Mouse (Mus musculus): ENCODE results near the gene Kansl2. TPM values are rescaled to one million over a fixed set of nuclear protein-coding genes. Genes with fewer than 3 reads are reported as not detected.

The Kansl2 gene
- polyA plus RNA-seq, 1 experiment from 2014 or later: 42.3 TPM

DNA sequence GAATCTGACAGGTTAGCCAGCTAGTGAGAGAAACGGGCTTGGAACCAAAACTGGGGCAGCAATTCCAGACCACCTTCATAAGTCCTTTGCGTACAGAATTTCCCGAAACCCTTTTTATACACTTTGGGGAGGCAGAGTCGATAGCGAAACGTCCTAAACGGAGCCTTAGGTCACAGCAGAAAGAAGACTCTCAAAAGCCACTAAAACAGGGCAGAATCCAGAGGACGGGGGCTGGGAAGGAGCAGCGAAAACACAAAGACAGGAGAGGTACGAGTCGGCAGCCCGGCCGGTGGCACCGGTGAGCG, 32.9 kb upstream of the Kansl2 start:
- Histone ChIP-seq H3K4me1 (replicated peaks; ENCODE audit: control insufficient read depth, insufficient read depth, low read length) (peaks cover 13% of the 10 kb centered on the region), H3K9me3 (ENCODE audit: control insufficient read depth) (no peaks in the 10 kb centered on the region), H3K4me2 (replicated peaks; ENCODE audit: low read depth) (peak overlapping the region; percentile 65), H3K27me3 (replicated peaks; ENCODE audit: control insufficient read depth, insufficient read depth, low read length) (no peaks in the 10 kb centered on the region), H3K36me3 (ENCODE audit: control insufficient read depth, insufficient read depth) (0 out of 2 replicates have a peak, but pooled peaks cover 9% of the 10 kb centered on the region), H3K4me3 (ENCODE audit: low read depth, low read length) (peak overlapping the region; percentile 56), H3K27ac (ENCODE audit: low read depth, low read length) (peak overlapping the region; percentile 93), H3K9ac (ENCODE audit: low read depth, low read length) (peak overlapping the region; percentile 68)
- under 1% methylated on average over 15 of the region's 15 CpGs for WGBS
- TF ChIP-seq CTCF (IDR thresholded peaks at IDR 0.05; ENCODE audit: low read depth): no peak
- ATAC-seq: no peak

- no peaks in the 10 kb centered on the region for H3K4me1 ChIP-seq (replicated peaks; ENCODE audit: control insufficient read depth, insufficient read depth, low read length)
- H3K9ac ChIP-seq (ENCODE audit: low read depth, low read length): no peak overlapping the region
- H3K4me2 ChIP-seq (replicated peaks; ENCODE audit: low read depth): no peak overlapping the region
- TF ChIP-seq CTCF (IDR thresholded peaks at IDR 0.05; ENCODE audit: low read depth): no peak
- WGBS: 76% methylated on average over 5 of the region's 5 CpGs
- H3K36me3 ChIP-seq (ENCODE audit: control insufficient read depth, insufficient read depth): peaks cover 63% of the 10 kb centered on the region
- no peaks in the 10 kb centered on the region for H3K9me3 ChIP-seq (ENCODE audit: control insufficient read depth)
- no peaks in the 10 kb centered on the region for H3K27me3 ChIP-seq (replicated peaks; ENCODE audit: control insufficient read depth, insufficient read depth, low read length)
- no peak overlapping the region for H3K4me3 ChIP-seq (ENCODE audit: low read depth, low read length)
- ATAC-seq: no peak
- H3K27ac ChIP-seq (ENCODE audit: low read depth, low read length): no peak overlapping the region
These were observed 23.1 kb upstream of the Kansl2 start for GRCm38 (mm10) chr15:98557186-98557585.

DNA sequence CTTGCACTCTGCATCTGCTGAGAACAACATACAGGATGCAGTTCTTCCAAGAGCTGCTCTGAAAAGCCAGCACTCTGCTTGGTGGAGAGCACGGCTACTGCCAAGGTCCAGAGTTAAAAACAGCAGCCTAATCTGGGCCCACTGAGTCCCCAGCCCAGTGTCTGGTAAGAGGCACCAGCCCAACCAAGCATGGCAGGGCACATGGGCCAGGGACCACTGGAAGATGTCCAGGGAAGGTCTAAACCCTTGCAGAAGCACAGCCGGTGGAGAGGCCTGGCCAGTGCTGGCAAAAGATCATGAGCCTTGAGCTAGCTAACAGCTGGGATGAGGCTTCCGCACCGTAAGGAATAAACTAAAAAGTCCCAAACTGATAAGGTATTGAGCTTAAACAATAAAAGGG, 21.8 kb upstream of the Kansl2 start:
- no peak overlapping the region for H3K9ac ChIP-seq (ENCODE audit: low read depth, low read length)
- peaks cover 70% of the 10 kb centered on the region for H3K36me3 ChIP-seq (ENCODE audit: control insufficient read depth, insufficient read depth)
- TF ChIP-seq CTCF (IDR thresholded peaks at IDR 0.05; ENCODE audit: low read depth): no peak
- no peak overlapping the region for H3K4me2 ChIP-seq (replicated peaks; ENCODE audit: low read depth)
- no peak overlapping the region for H3K4me3 ChIP-seq (ENCODE audit: low read depth, low read length)
- ATAC-seq: no peak
- 96% methylated on average over 4 of the region's 4 CpGs for WGBS
- no peaks in the 10 kb centered on the region for H3K4me1 ChIP-seq (replicated peaks; ENCODE audit: control insufficient read depth, insufficient read depth, low read length)
- no peak overlapping the region for H3K27ac ChIP-seq (ENCODE audit: low read depth, low read length)
- H3K9me3 ChIP-seq (ENCODE audit: control insufficient read depth): no peaks in the 10 kb centered on the region
- H3K27me3 ChIP-seq (replicated peaks; ENCODE audit: control insufficient read depth, insufficient read depth, low read length): no peaks in the 10 kb centered on the region

GRCm38 (mm10) chr15:98552758-98553157, 18.7 kb upstream of the Kansl2 start:
- no peaks in the 10 kb centered on the region for H3K4me1 ChIP-seq (replicated peaks; ENCODE audit: control insufficient read depth, insufficient read depth, low read length)
- 87% methylated on average over 2 of the region's 2 CpGs for WGBS

GRCm38 (mm10) chr15:98546843-98547242, 12.8 kb upstream of the Kansl2 start:
- Histone ChIP-seq H3K27me3 (replicated peaks; ENCODE audit: control insufficient read depth, insufficient read depth, low read length) (no peaks in the 10 kb centered on the region), H3K36me3 (ENCODE audit: control insufficient read depth, insufficient read depth) (peaks cover 82% of the 10 kb centered on the region), H3K4me3 (ENCODE audit: low read depth, low read length) (no peak overlapping the region), H3K4me2 (replicated peaks; ENCODE audit: low read depth) (no peak overlapping the region), H3K4me1 (replicated peaks; ENCODE audit: control insufficient read depth, insufficient read depth, low read length) (no peaks in the 10 kb centered on the region), H3K9ac (ENCODE audit: low read depth, low read length) (no peak overlapping the region), H3K27ac (ENCODE audit: low read depth, low read length) (no peak overlapping the region), H3K9me3 (ENCODE audit: control insufficient read depth) (no peaks in the 10 kb centered on the region)
- no peak for TF ChIP-seq CTCF (IDR thresholded peaks at IDR 0.05; ENCODE audit: low read depth)
- WGBS: 91% methylated on average over 5 of the region's 5 CpGs
- no peak for ATAC-seq

More at GRCm38 (mm10) chr15:98552758-98553157, 18.7 kb upstream of the Kansl2 start:
- H3K4me2 ChIP-seq (replicated peaks; ENCODE audit: low read depth): no peak overlapping the region
- H3K9ac ChIP-seq (ENCODE audit: low read depth, low read length): no peak overlapping the region
- H3K27ac ChIP-seq (ENCODE audit: low read depth, low read length): no peak overlapping the region
- H3K9me3 ChIP-seq (ENCODE audit: control insufficient read depth): no peaks in the 10 kb centered on the region
- no peak for ATAC-seq
- no peak for TF ChIP-seq CTCF (IDR thresholded peaks at IDR 0.05; ENCODE audit: low read depth)
- no peaks in the 10 kb centered on the region for H3K27me3 ChIP-seq (replicated peaks; ENCODE audit: control insufficient read depth, insufficient read depth, low read length)
- no peak overlapping the region for H3K4me3 ChIP-seq (ENCODE audit: low read depth, low read length)
- H3K36me3 ChIP-seq (ENCODE audit: control insufficient read depth, insufficient read depth): peaks cover 70% of the 10 kb centered on the region

DNA sequence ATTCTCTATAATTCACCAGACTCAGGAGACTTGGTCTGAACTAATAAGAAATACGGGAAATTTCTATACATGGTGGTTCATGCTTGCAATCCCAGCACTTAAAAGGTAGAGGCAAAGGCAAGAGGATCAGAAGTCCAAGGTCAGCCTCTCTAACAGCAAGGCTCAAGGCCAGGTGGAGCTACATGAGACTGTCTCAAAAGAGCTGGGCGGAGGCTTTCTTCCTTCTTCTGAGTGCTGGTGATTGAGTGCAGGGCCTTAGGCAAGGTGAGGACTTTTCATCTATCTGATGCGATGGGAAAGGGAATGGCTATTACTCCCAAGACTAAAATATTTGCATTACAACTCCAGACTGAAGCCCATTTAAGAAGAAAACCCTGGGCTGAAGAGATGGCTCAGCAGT, 11.1 kb upstream of the Kansl2 start:
- Histone ChIP-seq H3K27me3 (replicated peaks; ENCODE audit: control insufficient read depth, insufficient read depth, low read length) (no peaks in the 10 kb centered on the region), H3K9me3 (ENCODE audit: control insufficient read depth) (no peaks in the 10 kb centered on the region), H3K36me3 (ENCODE audit: control insufficient read depth, insufficient read depth) (peaks cover 68% of the 10 kb centered on the region), H3K9ac (ENCODE audit: low read depth, low read length) (no peak overlapping the region), H3K4me3 (ENCODE audit: low read depth, low read length) (no peak overlapping the region), H3K27ac (ENCODE audit: low read depth, low read length) (0 out of 2 replicates have a peak overlapping the region, but pooled peaks have one; percentile 7), H3K4me2 (replicated peaks; ENCODE audit: low read depth) (no peak overlapping the region), H3K4me1 (replicated peaks; ENCODE audit: control insufficient read depth, insufficient read depth, low read length) (no peaks in the 10 kb centered on the region)
- no peak for ATAC-seq
- no peak for TF ChIP-seq CTCF (IDR thresholded peaks at IDR 0.05; ENCODE audit: low read depth)
- 85% methylated on average over 3 of the region's 3 CpGs for WGBS

DNA sequence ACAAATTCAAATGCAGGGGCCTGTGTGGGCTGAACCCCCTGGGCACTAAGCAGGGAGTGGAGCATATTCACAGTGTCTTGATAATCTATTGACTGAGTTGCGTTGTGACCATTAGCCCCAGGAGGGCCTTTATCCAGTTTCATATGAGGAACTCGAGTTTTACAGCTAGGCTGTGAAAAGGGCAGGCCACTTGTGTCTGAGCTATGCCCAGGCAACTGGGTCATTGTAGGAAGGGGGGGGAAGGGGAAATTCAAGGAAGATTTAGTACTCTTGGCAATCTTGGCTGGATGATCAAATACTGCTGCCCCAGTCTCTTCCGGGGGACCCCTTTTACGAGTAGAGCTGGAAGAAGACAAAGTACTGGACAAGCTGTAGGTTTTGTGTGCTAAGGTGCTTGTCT, 9.3 kb upstream of the Kansl2 start:
- peaks cover 59% of the 10 kb centered on the region for H3K36me3 ChIP-seq (ENCODE audit: control insufficient read depth, insufficient read depth)
- ATAC-seq: no peak
- no peaks in the 10 kb centered on the region for H3K27me3 ChIP-seq (replicated peaks; ENCODE audit: control insufficient read depth, insufficient read depth, low read length)
- no peaks in the 10 kb centered on the region for H3K9me3 ChIP-seq (ENCODE audit: control insufficient read depth)
- 78% methylated on average over 4 of the region's 4 CpGs for WGBS
- H3K27ac ChIP-seq (ENCODE audit: low read depth, low read length): peak overlapping the region; percentile 35
- H3K9ac ChIP-seq (ENCODE audit: low read depth, low read length): no peak overlapping the region
- no peak overlapping the region for H3K4me3 ChIP-seq (ENCODE audit: low read depth, low read length)
- H3K4me2 ChIP-seq (replicated peaks; ENCODE audit: low read depth): no peak overlapping the region
- no peaks in the 10 kb centered on the region for H3K4me1 ChIP-seq (replicated peaks; ENCODE audit: control insufficient read depth, insufficient read depth, low read length)
- TF ChIP-seq CTCF (IDR thresholded peaks at IDR 0.05; ENCODE audit: low read depth): no peak
